Mouse (Mus musculus): ENCODE results near the gene Gas6. TPM values are rescaled to one million over a fixed set of nuclear protein-coding genes. Genes with fewer than 3 reads are reported as not detected.

The Gas6 gene
- polyA plus RNA-seq (2014; fragmentation: Illumina TruSeq; extraction: RNeasy Lipid Tissue Mini Kit (QIAGEN cat#74804); ENCODE audit: low read depth, low replicate concordance): 165 TPM

GRCm38 (mm10) chr8:13493858-13494631 lies at the start of gene Gas6:
Gene Gas6, minus strand, starts transcription at chr8:13494490.

GRCm38 (mm10) chr8:13434889-13435288 lies 59.4 kb downstream of the Gas6 start, which contains the start of gene Tmem255b:
Gene Tmem255b, plus strand, starts transcription at chr8:13435189.

Other genes with a start within 250 kb of the Gas6 start
- gene Adprhl1, start 240.3 kb downstream of the Gas6 start, polyA plus RNA-seq (2014; fragmentation: Illumina TruSeq; extraction: RNeasy Lipid Tissue Mini Kit (QIAGEN cat#74804); ENCODE audit: low read depth, low replicate concordance): not detected
- gene Dcun1d2, start 206.4 kb downstream of the Gas6 start, polyA plus RNA-seq (2014; fragmentation: Illumina TruSeq; extraction: RNeasy Lipid Tissue Mini Kit (QIAGEN cat#74804); ENCODE audit: low read depth, low replicate concordance): 14.8 TPM
- gene Tmco3, start 206.3 kb downstream of the Gas6 start, polyA plus RNA-seq (2014; fragmentation: Illumina TruSeq; extraction: RNeasy Lipid Tissue Mini Kit (QIAGEN cat#74804); ENCODE audit: low read depth, low replicate concordance): 17.6 TPM
- gene Tfdp1, start 155.7 kb downstream of the Gas6 start, polyA plus RNA-seq (2014; fragmentation: Illumina TruSeq; extraction: RNeasy Lipid Tissue Mini Kit (QIAGEN cat#74804); ENCODE audit: low read depth, low replicate concordance): 38.7 TPM
- not detected for gene Atp4b, start 97.7 kb downstream of the Gas6 start, polyA plus RNA-seq (2014; fragmentation: Illumina TruSeq; extraction: RNeasy Lipid Tissue Mini Kit (QIAGEN cat#74804); ENCODE audit: low read depth, low replicate concordance)
- gene Grk1, start 89.4 kb downstream of the Gas6 start, polyA plus RNA-seq (2014; fragmentation: Illumina TruSeq; extraction: RNeasy Lipid Tissue Mini Kit (QIAGEN cat#74804); ENCODE audit: low read depth, low replicate concordance): 0.04 TPM
- gene Tmem255b, start 59.3 kb downstream of the Gas6 start, polyA plus RNA-seq (2014; fragmentation: Illumina TruSeq; extraction: RNeasy Lipid Tissue Mini Kit (QIAGEN cat#74804); ENCODE audit: low read depth, low replicate concordance): 2.5 TPM
- 20.2 TPM for gene 1700029H14Rik, start 68.0 kb upstream of the Gas6 start, polyA plus RNA-seq (2014; fragmentation: Illumina TruSeq; extraction: RNeasy Lipid Tissue Mini Kit (QIAGEN cat#74804); ENCODE audit: low read depth, low replicate concordance)
- gene Rasa3, start 183.1 kb upstream of the Gas6 start, polyA plus RNA-seq (2014; fragmentation: Illumina TruSeq; extraction: RNeasy Lipid Tissue Mini Kit (QIAGEN cat#74804); ENCODE audit: low read depth, low replicate concordance): 36.6 TPM
- 1.4 TPM for gene Cfap97d2, start 211.4 kb upstream of the Gas6 start, polyA plus RNA-seq (2014; fragmentation: Illumina TruSeq; extraction: RNeasy Lipid Tissue Mini Kit (QIAGEN cat#74804); ENCODE audit: low read depth, low replicate concordance)